Mouse (Mus musculus) spleen, postnatal 4 days (tissue): ENCODE measurements around the gene Chil1.

Source experiments
- DNase-seq, 2 experiments: peaks; one replicate each; pipeline ENCODE4 v3.0.0; 2022; ENCODE audit warnings: low spot score in 2 of 2

Chil1 gene

GRCm38 (mm10) chr1:134182025-134182424 lies at the start of gene Chil1:
Gene Chil1, plus strand, starts transcription at chr1:134182176.
- DNase-seq = peak in 1 of 2 experiments; percentile 36

- DNase-seq = no peak
These were observed 48.7 kb upstream of the Chil1 start for GRCm38 (mm10) chr1:134133316-134133715.

- DNase-seq = no peak
These were observed 45.6 kb upstream of the Chil1 start for GRCm38 (mm10) chr1:134136351-134136750.

GRCm38 (mm10) chr1:134138424-134138823 lies 43.6 kb upstream of the Chil1 start:
- no peak for DNase-seq

- no peak for DNase-seq
These were observed 39.6 kb upstream of the Chil1 start for GRCm38 (mm10) chr1:134142363-134142794.

GRCm38 (mm10) chr1:134146066-134146465 lies 35.9 kb upstream of the Chil1 start:
- DNase-seq = no peak

- DNase-seq = no peak
These were observed 31.9 kb upstream of the Chil1 start for GRCm38 (mm10) chr1:134150076-134150475.

GRCm38 (mm10) chr1:134150745-134151144 lies 31.2 kb upstream of the Chil1 start:
- no peak for DNase-seq

- peak; percentile 69 to 87 for DNase-seq
These were observed 30.1 kb upstream of the Chil1 start for GRCm38 (mm10) chr1:134151655-134152412.

- no peak for DNase-seq
These were observed 29.1 kb upstream of the Chil1 start for GRCm38 (mm10) chr1:134152626-134153590.

GRCm38 (mm10) chr1:134154121-134154520 lies 27.9 kb upstream of the Chil1 start:
- no peak for DNase-seq

GRCm38 (mm10) chr1:134154655-134155054 lies 27.3 kb upstream of the Chil1 start:
- no peak for DNase-seq

GRCm38 (mm10) chr1:134160404-134160803 lies 21.6 kb upstream of the Chil1 start:
- DNase-seq = no peak

- DNase-seq = no peak
These were observed 20.6 kb upstream of the Chil1 start for GRCm38 (mm10) chr1:134161399-134161798.

GRCm38 (mm10) chr1:134162510-134163225 lies 19.3 kb upstream of the Chil1 start:
- DNase-seq = no peak

- no peak for DNase-seq
These were observed 18.5 kb upstream of the Chil1 start for GRCm38 (mm10) chr1:134163476-134163875.

- DNase-seq = no peak
These were observed 17.5 kb upstream of the Chil1 start for GRCm38 (mm10) chr1:134164454-134164853.

GRCm38 (mm10) chr1:134166547-134166946 lies 15.4 kb upstream of the Chil1 start:
- no peak for DNase-seq

- DNase-seq = no peak
These were observed 14.3 kb upstream of the Chil1 start for GRCm38 (mm10) chr1:134167416-134168305.

GRCm38 (mm10) chr1:134168567-134168966 lies 13.4 kb upstream of the Chil1 start:
- no peak for DNase-seq
